Mouse (Mus musculus): ENCODE measurements at regions not wholly inside any gene's neighbourhood (a gene's known extent, or its start where the extent isn't known, plus 50 kb on each side); places are given as distances from the start of the nearest gene placed in this dataset.

DNA sequence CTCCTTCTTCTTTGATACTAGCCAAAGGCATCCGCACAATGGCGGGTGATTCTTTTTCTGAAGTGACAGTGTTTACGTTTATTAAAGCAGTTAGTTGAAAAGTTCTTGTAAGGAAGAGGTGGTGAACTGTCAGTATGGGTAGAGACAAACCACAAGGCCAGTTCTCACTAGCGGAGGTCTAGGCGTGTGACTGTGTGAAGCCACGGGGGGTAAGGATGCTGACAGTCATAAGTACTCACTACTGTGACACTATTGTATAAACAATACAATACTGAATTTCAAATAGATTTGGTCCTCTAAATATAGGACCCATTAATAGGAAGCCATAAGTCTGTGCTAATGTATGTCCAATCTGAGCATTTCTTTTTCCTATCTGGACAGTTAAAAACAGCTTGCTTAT lies 161.9 kb downstream of the Cxcl12 start:
- no peak for DNase-seq (ENCODE audit: low read depth, low spot score)

DNA sequence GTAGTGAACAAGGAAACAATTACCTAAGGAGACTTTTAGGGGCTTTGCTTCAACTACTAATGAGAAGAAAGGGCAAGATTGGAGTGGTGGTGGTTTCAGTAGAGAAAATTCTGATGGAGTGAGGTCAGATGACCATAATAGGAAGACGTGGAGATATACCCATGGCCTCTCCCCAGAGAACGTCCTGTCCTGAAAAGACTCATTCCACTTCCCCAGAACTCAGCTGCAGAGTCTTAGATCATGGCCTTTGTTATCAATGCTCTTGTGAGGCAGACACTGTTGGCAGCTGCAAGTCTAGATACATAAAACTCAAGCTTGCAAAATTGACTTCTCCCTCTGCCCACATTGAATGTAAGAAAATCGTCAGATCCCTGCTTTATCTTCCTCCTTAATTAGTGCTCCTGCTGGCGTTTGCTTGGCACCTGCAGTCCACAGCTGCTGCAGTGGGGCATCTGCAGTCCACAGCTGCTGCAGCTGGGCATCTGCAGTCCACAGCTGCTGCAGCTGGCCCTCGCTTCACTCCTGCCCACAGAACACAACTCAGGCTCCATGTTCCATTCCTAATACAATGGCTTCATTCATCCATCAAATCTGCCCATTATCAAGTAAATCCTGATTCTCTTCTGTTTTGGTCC lies 162.5 kb downstream of the Cxcl12 start:
- DNase-seq (ENCODE audit: low read depth, low spot score) = no peak

DNA sequence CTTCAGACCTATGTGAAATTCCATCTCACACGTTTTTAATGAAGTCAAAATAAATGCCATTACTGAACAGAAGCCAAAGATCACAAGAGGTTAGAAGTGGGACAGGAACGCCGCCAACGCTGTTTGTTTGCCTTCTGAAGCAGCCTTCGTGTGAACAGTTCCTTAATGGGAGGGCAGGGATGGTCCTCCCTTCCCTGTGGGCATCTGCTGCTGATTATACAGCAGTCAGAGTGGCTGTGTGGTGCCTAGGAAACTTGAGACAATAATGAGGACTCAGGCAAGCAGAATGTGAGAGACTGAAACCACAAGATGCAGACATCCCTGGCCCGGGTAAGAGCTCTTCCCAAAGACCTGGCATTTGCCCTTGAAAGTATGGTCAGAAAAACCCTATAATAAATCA lies 164.3 kb downstream of the Cxcl12 start:
- no peak for DNase-seq (ENCODE audit: low read depth, low spot score)

DNA sequence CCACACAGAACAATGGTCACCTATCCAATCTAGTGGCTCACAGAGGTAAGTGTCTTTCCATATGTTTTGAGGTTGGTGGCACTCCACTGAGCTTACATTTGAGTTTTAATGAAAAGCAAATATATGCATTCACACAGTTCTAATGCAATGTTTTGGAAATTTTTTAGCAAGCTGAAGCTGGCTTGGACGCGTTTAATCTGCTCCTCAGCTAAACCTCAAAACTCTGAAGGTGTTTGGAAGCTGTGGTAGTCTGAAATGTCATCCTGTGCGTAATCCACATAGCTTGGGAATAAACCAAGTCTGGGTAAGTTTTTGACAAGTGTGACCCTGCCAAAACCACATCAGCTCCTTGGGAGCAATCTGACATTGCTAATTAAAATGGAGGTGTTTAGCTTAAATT lies 173.8 kb downstream of the Cxcl12 start:
- DNase-seq (ENCODE audit: low read depth, low spot score) = no peak

DNA sequence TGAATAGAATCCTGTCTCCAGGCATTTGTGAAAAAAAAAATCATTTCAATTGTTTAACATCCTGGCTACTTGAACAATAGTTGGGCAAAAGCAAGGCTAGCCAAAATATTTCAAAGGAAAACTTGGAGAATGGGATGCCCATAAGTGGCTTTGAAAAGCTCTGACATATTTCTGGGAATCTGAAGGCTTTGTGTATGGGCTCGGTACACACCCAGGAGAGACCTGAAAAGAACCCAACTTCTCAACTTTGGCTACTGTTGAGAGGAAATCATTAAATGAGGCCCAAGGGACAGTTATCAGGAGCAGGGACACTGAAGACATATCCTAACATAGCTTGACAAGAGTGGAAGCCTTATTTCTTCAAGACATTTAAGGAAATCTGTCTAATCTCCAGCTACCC lies 179.0 kb downstream of the Cxcl12 start:
- no peak for DNase-seq (ENCODE audit: low read depth, low spot score)

DNA sequence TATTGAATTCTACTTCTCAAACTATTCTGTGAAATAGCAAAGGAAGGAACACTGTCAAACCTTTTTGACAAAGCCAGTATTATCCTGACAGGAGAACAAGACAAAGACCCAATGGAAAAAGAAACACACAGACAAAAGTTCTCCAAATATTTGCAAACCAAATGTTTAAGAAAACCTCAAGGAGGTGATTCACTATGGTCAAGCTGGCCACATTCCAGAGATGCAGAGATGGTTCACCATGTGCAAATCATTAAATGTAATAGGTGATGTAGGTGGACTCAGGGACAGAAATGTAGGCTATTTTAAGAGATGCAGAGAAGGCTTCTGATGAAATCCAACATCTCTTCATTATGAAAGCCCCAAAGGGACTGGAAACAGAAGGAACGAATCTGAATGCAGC lies 183.5 kb downstream of the Cxcl12 start:
- no peak for DNase-seq (ENCODE audit: low read depth, low spot score)

DNA sequence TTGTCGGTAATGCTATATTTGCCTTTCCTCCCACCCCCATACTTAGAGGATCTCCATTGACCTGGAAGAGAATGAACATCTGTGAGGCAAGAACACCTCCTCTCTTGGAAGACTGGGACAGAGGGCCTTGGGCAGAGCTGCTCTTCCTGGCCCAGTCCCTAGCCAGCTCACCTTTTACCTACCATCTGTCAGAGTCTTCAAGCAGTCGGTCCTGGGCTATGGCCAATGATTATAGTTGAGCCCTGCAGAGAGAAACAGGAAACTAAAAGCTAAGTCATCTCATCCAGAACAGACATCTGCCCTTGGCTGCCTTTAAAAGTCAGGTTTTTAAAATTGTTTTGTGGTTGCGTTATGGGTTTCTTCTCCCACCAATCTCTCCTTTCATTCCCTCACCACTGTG lies 184.8 kb downstream of the Cxcl12 start:
- DNase-seq (ENCODE audit: low read depth, low spot score) = no peak

DNA sequence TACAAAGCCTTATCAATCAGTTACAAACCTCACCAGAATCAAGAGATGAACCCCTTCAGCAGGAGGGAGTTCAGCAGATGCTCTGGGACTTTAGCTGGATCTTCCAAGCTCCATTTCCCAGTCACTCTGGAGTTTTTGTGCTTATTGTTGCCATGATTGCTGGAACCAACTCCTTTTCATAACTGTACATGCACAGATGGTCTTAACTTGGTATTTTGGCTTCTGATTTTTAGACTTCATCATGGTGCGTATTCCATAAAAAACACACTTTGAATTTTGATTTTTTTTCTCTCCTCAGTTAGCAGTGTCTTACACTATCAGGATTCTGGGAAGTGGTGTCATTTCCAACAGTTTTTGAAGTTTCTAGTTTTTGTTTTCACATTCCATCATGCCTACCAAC lies 187.8 kb downstream of the Cxcl12 start:
- DNase-seq (ENCODE audit: low read depth, low spot score) = no peak

DNA sequence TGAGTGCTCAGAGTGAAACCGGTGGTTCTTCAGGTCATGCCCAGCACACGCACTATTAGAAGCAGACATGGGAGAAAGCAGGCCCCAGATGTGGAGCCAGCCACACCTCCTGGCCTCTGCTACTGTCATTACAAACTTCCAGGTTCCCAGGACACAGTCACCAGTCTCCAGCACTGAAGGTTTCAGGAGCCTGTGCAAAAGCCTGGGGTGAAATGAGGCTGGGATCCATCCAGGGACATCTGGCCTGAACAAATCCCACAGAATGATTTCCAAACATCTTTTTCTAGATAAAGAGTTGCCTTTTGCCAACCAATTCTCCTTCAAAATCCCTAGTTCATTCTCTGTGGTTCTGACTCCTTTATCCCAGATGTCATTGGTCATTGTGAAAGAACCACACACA lies 191.1 kb downstream of the Cxcl12 start:
- no peak for DNase-seq (ENCODE audit: low read depth, low spot score)

DNA sequence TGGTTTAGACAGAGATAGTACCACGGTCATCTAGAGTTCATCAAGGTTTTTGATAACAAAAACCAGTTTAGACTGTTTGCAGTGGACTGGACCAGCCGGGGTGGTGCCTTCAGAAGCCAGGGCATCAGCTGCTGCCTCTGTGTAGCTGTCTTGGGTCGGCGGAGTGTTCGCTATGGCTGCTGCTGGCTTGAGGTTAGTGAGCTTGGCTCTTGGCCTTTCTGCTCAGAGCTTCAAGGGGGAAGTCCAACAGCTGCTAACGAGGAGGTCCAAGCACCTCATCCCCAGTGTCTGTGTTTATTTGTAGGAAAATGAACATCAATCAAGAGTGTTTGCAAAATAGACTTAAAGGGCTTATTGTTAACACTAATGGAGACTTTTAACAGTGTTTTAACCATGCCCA lies 198.2 kb downstream of the Cxcl12 start:
- no peak for DNase-seq (ENCODE audit: low read depth, low spot score)

DNA sequence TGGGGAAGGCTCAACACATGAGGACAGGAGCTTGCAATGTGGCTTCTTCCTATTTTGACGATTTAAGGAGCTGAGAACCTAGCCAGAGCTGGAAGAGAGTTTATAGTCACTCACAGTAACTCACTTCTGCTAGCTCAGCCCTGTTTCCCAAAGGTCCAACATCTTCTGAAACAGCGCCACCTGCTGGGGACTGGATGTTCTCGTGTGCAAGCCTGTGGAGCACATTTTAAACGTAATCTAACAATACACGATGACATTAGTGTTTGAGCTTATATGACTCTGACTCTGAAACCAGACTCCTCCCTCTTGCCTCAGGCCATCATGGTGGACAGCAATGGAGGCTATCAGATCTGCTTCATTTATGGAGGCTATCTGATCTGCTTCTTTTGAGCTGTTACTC lies 207.7 kb downstream of the Cxcl12 start:
- no peak for DNase-seq (ENCODE audit: low read depth, low spot score)

DNA sequence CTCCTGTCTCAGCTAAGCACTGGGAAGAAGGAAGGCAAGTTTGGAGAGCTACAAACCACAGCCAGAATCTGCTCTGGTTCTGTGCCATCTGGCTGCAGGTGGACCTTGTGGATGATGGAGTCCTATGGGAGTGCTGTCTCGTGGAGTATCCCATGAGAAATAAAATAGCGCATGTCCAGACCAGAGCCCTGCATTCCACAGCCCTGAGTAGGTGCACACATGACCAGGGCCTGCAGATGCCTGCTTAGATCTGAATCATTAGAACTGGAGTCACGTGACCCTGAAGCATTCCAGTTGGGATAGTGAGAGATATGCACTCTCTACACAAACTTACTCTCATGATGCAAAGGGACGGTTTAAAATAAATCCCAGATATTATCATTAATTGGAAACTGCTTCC lies 211.6 kb downstream of the Cxcl12 start:
- DNase-seq (ENCODE audit: low read depth, low spot score) = no peak

DNA sequence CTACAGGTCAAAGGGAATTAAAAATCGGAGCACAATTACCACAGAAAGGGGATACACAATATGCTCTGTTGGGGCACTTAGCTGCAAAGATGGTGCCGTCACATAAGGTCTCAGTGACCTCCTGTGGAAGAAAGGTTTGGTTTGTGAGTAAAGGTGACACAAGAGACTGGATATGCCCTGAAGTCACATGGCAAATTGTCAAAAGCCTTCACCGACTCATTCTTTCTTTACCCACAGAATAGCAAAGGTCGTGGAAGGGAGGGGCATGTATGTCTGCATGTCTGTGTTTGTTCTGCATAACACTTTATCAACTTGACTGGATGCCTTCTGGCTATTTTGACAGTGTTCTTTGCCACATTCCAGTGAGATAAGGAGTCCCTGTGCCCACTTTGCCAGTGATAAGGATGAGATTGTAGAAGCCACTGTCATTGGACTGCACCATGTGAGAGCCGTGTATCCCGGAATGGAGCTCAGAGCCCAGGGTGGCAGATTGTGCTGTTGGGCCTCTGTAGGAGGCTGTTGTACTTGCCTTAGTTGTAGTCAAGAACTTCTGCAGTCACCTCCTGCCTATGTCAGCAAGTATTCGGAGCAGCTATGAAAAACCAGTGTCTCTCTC lies 222.0 kb downstream of the Cxcl12 start:
- no peak for DNase-seq (ENCODE audit: low read depth, low spot score)

DNA sequence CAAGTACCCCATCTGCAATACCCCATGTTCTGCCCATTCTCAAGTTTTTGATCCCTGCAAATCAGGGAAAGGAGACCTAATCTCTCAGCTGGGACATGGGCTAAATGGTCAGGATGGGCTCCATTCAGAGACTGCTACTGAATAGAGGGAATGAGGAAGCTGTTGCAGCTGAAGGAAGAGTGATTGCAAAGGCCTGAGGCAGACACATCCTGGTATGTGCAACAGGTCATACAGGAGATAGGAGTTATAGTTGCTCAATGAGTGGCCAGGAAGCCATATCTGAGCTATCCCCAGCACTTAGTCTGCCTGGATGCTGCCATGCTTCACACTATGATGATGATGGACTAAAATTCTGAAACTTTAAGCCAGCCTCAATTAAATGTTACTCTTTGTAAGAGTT lies 225.1 kb downstream of the Cxcl12 start:
- no peak for DNase-seq (ENCODE audit: low read depth, low spot score)

DNA sequence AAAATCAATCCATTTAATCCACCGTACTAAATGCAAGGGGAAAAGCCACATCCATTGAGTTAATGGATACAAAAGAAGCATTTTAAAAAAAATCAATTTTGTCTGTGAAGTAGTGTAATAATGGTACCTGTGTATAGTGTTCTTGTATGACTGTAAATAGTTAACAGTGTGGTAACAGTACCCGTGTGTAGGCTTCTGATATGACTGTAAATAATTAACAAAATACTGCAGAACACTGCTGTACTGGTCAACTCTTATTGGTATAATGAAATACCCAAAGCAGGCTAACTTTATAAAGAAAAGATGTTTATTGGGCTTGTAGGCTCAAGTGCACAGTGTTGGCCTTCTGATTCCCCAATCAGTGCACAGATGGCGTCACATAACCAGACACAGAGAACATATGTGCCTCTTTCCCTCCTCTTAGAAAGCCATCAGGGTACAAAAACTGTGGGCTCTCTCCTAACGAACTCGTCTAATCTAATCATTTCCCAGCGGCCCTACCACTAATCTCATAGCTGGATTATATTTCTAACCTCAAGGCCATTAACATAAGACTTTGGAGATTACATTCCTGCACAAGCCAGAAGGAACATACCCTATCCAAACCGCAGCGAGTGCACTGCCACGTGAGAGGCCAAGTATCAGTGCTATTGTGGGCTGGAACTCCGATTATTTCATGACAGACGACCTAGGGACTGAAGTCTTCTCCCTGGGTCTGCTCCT lies 237.4 kb downstream of the Cxcl12 start:
- no peak for DNase-seq (ENCODE audit: low read depth, low spot score)

DNA sequence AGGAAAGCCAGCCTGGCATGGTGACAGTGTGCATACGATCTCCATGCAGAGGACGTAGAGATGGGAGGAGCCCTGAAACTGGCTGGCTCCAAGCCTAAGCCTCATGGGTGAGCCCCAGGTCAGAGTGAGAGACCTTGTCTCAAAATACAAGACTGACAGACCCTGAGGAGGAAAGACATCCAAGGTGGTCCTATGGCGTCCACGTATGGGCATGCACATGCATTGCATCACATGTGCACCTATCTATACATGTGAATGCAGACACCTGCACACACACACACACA lies 237.9 kb downstream of the Cxcl12 start:
- no peak for DNase-seq (ENCODE audit: low read depth, low spot score)

DNA sequence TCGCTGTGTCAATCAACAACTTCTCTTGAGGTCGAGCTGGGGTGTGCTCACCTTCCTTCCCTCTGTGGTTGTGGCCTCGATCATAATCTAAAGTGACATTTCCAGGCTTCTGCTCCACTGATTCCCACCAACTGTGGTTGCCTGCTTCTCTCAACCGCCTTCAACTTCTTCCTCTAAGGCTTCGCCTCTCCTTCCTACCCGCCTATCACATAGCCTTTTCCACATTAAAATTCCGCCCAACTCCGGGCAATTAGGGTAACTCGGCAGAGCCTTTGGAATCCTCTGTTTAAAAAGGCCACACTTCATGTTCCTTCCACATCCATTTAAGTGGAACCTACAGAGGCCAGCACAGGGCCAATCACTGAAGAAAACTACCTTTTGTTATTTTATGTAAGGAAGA lies 238.4 kb downstream of the Cxcl12 start:
- no peak for DNase-seq (ENCODE audit: low read depth, low spot score)

DNA sequence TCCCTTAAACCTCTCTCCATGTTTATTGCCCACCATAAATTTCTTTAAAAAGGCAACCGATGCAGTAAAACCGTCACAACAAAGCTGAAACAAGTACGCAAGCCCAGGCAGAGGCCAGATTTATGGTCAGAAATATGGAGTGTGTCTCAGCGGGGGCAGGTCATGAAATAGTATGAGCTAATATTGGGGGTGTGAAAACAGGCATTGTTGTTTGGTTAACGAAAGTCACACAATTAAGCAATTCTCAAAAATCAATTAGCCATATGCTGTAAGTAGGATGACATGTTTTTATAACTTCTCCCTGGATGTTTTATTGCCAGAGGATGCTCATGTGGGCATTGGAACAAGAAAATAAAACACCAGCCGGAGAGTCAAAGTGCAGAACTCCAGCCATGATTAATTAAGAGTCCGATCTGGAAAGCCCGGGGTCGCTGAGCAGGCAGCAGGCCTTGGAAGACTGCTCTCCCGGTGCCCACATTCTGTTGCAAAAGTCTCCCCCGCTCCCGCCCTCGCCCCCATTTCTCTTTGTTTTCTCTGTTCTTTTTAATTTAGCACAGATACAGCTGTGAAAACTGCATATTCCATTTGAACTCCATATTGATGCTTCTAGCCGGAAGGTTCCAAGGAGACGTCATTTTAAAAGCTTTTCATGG lies 239.0 kb downstream of the Cxcl12 start:
- no peak for DNase-seq (ENCODE audit: low read depth, low spot score)

DNA sequence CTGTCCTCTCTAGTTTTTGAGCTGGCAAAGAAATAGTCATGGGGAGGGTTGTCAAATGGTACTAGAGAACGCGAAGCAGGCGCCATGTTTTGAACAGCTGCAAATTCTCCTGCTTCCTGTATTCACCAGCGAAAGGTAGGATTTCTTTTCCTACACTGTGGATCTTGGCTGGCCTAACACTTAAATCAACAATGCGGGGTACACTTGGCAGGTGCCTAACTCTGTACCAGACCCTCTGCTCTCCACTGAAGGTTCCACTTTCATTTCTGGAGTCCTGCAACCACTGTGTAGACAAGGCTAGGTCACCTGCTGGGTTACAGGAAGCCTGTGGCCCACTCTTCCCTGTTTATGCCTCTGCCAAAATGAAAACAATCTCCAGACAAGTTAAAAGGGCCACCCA lies 239.6 kb downstream of the Cxcl12 start:
- DNase-seq (ENCODE audit: low read depth, low spot score) = no peak

DNA sequence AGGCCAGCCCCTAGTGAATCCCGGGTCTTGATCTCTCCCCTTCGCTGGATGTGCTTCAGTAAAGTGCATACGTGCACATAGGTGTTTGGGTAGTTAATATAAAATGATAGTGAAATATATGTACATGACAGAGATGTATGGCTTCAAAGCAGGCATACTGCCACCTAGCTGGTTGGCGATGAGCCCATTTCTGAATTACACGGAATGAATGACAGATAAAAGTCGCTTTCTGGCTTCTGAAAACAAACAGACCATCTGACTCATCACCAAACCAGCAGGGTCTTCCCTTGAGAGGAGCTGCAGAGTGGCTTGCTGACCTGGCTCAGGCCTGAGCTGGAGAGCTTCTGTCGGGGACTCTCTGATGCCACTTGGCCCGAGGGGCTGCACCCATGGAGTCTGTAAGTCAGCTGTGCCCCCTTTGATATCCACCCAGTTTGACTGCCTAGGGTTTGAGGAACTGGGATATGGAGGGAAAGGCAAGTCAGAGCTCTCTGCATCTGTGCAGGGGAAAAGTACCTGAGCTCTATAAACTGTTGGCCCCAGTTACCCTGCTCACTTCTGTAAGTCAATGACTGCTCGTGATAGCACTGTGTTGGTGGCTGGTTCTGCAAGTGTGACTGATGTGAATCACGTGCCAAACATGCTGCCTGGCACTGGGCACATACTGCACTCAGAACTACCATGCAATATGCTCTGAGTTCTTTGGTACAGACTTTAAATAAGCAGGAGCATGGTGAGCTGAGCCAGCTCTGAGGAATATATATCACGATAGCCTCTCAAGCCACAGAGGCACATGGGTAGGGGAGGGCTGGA lies 240.8 kb downstream of the Cxcl12 start:
- DNase-seq (ENCODE audit: low read depth, low spot score) = no peak

DNA sequence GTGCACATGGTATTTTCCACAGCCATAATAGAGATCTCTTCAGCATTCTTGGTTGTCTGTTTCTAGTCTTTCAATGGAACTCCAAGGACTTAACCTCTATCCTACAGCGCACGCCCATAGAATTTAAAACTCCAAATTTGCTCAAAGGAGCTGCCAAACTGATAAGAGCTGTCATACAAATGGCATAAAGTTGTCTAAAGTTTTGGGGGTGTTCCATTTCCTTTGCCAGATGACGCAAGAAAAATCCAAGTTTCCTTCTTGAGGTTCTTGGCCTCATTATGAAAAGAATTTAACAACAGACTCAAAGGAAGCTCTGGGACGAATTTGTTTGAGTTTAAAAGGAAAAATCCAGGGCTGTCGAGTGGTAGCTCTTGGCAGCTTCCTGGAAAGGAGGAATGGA lies 246.6 kb downstream of the Cxcl12 start:
- no peak for DNase-seq (ENCODE audit: low read depth, low spot score)

DNA sequence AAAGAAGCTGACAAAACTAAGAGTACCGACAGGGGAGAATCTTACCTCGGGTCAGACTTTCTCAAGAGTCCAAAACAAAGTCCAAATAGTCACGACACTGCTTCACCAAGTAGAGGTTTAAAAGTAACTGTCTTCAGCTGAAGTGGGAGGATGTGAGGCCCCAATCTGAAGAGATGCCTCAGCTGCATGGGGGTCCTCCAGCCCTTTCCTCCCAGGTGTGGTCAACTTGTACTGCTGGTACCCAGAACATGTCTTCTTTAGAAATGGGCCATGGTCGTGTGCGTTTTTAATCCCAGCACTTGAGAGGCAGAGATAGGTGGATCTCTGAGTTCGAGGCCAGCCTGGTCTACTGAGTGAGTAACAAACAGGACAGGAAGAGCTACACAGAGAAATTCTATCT lies 247.6 kb downstream of the Cxcl12 start:
- no peak for DNase-seq (ENCODE audit: low read depth, low spot score)
